Mouse (Mus musculus) layer of hippocampus, adult 18-20 months (tissue): ENCODE data around the gene Mad1l1. TPM values are rescaled to one million over a fixed set of nuclear protein-coding genes. Genes with fewer than 3 reads are reported as not detected.

Source experiments
- DNase-seq, 2 experiments: peaks; one replicate each; pipeline ENCODE4 v3.0.0; 2022; ENCODE audit warnings: low spot score in 2 of 2
- total RNA-seq, 2 experiments: library from RNA; stranded (reverse); gene quantifications; 2 replicates each; pipeline ENCODE4 v1.2.3; 2021

Gene Mad1l1
- total RNA-seq, 2 experiments from 2014 or later: 14.1 to 16.9 TPM

GRCm38 (mm10) chr5:140221016-140221650 is 100.2 kb downstream of the Mad1l1 start:
- no peak for DNase-seq

- DNase-seq: no peak
Observed at GRCm38 (mm10) chr5:140219252-140219651, 102.1 kb downstream of the Mad1l1 start.

GRCm38 (mm10) chr5:140217900-140218299 is 103.5 kb downstream of the Mad1l1 start:
- no peak for DNase-seq

GRCm38 (mm10) chr5:140217083-140217482 is 104.3 kb downstream of the Mad1l1 start:
- no peak for DNase-seq

- DNase-seq: no peak
Observed at GRCm38 (mm10) chr5:140215471-140216087, 105.8 kb downstream of the Mad1l1 start.

- no peak for DNase-seq
Observed at GRCm38 (mm10) chr5:140213001-140213400, 108.4 kb downstream of the Mad1l1 start.

GRCm38 (mm10) chr5:140210417-140211184 is 110.8 kb downstream of the Mad1l1 start:
- no peak for DNase-seq

GRCm38 (mm10) chr5:140208743-140209409 is 112.5 kb downstream of the Mad1l1 start:
- DNase-seq: peak; percentile 27 to 49

GRCm38 (mm10) chr5:140206726-140207703 is 114.3 kb downstream of the Mad1l1 start:
- no peak for DNase-seq

- DNase-seq: no peak
Observed at GRCm38 (mm10) chr5:140205991-140206390, 115.4 kb downstream of the Mad1l1 start.

- DNase-seq: no peak
Observed at GRCm38 (mm10) chr5:140204465-140204864, 116.9 kb downstream of the Mad1l1 start.

GRCm38 (mm10) chr5:140204037-140204436 is 117.3 kb downstream of the Mad1l1 start:
- DNase-seq: no peak

- no peak for DNase-seq
Observed at GRCm38 (mm10) chr5:140202451-140202850, 118.9 kb downstream of the Mad1l1 start.

- DNase-seq: no peak
Observed at GRCm38 (mm10) chr5:140201566-140201965, 119.8 kb downstream of the Mad1l1 start.

GRCm38 (mm10) chr5:140201109-140201508 is 120.2 kb downstream of the Mad1l1 start:
- DNase-seq: no peak

- peak; percentile 62 to 88 for DNase-seq
Observed at GRCm38 (mm10) chr5:140197705-140198104, 123.6 kb downstream of the Mad1l1 start.

GRCm38 (mm10) chr5:140196446-140196845 is 124.9 kb downstream of the Mad1l1 start:
- DNase-seq: no peak

- DNase-seq: peak; percentile 45 to 70
Observed at GRCm38 (mm10) chr5:140194173-140194572, 127.2 kb downstream of the Mad1l1 start.

- DNase-seq: no peak
Observed at GRCm38 (mm10) chr5:140191539-140191938, 129.8 kb downstream of the Mad1l1 start.

GRCm38 (mm10) chr5:140186351-140186750 is 135.0 kb downstream of the Mad1l1 start:
- no peak for DNase-seq
